Mouse (Mus musculus) heart, adult 2 months (tissue): Measurements from ENCODE around the gene Gm8180.

Experiments
- CTCF ChIP-seq: fragments of 200-600 bp; IDR thresholded peaks from 2 replicates; pipeline ENCODE4 v1.8.1; 2022; ENCODE audit warnings: antibody characterized with exemption, mild to moderate bottlenecking, moderate library complexity
- POLR2A ChIP-seq: fragments of 200-500 bp; IDR thresholded peaks from 2 replicates; pipeline ENCODE4 v1.6.1; 2011; ENCODE audit warnings: mild to moderate bottlenecking, low read depth, low read length, control low read depth; ENCODE audit not compliant: insufficient read depth

GRCm38 (mm10) chr14:43796069-43796904 is 11.7 kb upstream of the Gm8180 start:
- TF ChIP-seq POLR2A (no peak), CTCF (no peak)
